Mouse (Mus musculus): ENCODE results near the gene Amotl2. TPM values are rescaled to one million over a fixed set of nuclear protein-coding genes. Genes with fewer than 3 reads are reported as not detected.
A peak's percentile ranks its signal among the peaks of the same experiment; 100 is the strongest.

The Amotl2 gene
- polyA plus RNA-seq, 1 experiment from 2014 or later = 49.1 TPM

DNA sequence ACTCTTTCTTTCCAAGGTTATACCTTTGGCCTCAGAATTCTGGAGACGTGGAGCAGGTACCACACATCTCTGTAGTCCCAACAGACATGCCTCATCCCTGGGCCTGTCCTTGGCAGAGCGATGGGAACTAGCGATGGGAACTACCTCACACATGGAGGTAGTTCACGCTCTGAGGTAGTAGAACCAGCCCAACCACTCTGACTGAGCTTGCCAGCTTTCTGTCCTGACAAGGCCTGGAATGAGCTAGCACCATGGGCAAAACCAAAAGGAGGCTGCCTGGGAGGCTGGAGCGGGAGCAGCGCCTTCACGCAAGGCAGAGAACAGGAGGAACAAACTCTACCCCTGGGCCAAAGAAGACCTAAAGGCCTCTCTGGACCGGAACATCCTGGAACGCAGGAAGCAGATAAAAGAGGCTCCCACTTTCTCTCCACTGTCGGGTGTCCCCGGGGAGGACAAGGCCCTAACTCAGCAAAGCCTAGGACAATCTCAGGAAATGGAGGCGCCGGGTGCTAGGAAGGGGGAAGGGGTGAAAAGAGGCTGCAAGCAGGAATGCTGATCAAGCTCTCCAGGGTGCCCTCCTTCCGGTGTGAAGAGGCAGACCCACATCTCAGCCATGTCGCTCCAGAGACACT is 6.9 kb upstream of the Amotl2 start:
- H3K27ac ChIP-seq = no peak overlapping the region; the same call in 1 of the 2 replicates
- H3K27me3 ChIP-seq (ENCODE audit: low read depth, poor library complexity, severe bottlenecking) = no peaks in the 10 kb centered on the region
- no peaks in the 10 kb centered on the region for H3K9me3 ChIP-seq (replicated peaks)
- no peak for DNase-seq (ENCODE audit: low spot score)
- 62% methylated on average over 15 of the region's 15 CpGs for WGBS
- H3K4me1 ChIP-seq = peaks cover 21% of the 10 kb centered on the region
- no peaks in the 10 kb centered on the region for H3K36me3 ChIP-seq
- H3K4me3 ChIP-seq = no peak overlapping the region

DNA sequence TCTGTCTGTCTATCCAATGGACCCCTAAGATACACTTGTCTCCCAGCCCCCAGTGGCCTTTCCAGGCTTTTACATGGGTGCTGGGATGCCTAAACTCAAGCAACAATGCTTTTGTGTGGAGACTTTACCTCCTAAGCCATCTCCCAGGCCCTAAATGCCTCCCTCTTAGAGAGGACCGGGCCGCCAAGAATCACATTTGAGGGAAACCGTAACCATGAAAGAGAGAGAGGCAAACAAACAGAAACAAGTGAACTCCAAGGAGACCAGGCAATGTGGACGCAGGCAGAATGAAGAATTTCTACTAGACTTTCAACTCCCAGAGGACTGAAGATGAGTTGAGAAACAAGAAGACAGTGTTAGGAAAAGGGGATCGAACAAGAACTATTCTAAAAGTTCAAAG is 6.0 kb upstream of the Amotl2 start:
- Histone ChIP-seq H3K36me3 (no peaks in the 10 kb centered on the region), H3K4me3 (no peak overlapping the region), H3K27me3 (ENCODE audit: low read depth, poor library complexity, severe bottlenecking) (0 out of 2 replicates have a peak, but pooled peaks cover 3% of the 10 kb centered on the region), H3K9me3 (replicated peaks) (no peaks in the 10 kb centered on the region), H3K27ac (no peak overlapping the region), H3K4me1 (peaks cover 30% of the 10 kb centered on the region)
- DNase-seq (ENCODE audit: low spot score) = no peak
- 77% methylated on average over 5 of the region's 5 CpGs for WGBS

DNA sequence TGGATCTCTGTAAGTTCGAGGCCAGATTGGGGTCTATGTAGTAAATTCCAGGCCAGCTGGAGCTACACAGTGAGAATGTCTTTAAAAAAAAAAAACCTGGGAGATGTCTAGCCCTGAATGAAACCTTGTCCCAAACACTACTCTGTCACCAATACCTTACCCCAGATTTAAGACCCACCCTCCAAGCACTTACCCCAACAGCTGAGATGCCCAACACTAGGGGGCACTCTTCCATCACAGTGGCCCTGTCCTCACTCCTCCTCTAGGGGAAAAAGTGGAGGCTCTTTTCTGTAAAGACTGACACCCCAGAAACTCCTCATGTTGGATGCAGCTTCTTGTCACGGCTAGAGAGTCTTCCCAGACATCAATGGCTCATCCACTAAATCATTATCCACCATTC is 2.7 kb upstream of the Amotl2 start:
- Histone ChIP-seq H3K36me3 (no peaks in the 10 kb centered on the region), H3K9me3 (replicated peaks) (no peaks in the 10 kb centered on the region), H3K4me3 (no peak overlapping the region), H3K27ac (no peak overlapping the region), H3K27me3 (ENCODE audit: low read depth, poor library complexity, severe bottlenecking) (0 out of 2 replicates have a peak, but pooled peaks cover 6% of the 10 kb centered on the region), H3K4me1 (peaks cover 56% of the 10 kb centered on the region)
- 39% methylated on average over 2 of the region's 2 CpGs for WGBS
- peak; percentile 57 for DNase-seq (ENCODE audit: low spot score)

DNA sequence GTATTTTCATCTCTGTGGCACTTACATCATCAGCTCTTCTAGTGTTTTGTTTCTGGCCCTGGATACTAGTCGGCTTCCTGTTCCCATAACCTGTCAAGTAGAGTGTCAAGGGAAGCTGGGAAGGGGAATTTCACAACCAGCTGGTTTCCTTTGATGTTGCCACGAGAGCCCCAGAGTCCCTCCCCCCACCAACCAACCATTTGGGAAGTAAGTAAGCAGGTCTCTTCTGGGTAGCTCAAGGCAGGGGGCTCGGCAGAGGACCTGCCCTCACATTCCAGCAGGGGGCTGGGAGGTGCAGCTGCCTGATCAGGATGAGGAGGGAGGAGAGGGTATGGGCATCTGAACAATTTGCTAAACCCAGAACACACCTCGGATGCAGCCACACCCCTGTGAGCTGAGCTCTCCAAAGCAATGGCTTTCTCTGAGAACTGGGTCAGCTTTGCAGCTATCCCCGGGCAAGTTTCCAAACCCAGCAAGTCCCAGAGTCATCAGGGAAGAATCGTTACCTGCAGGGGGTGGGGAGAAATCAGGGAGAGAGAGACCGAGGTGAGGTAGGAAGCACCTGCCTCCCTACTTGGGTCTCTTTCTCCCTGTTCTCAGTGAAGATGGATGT is 1.5 kb upstream of the Amotl2 start:
- Histone ChIP-seq H3K9me3 (replicated peaks) (no peaks in the 10 kb centered on the region), H3K27me3 (ENCODE audit: low read depth, poor library complexity, severe bottlenecking) (0 out of 2 replicates have a peak, but pooled peaks cover 6% of the 10 kb centered on the region), H3K36me3 (peaks cover 3% of the 10 kb centered on the region), H3K4me3 (peak overlapping the region; percentile 16; the same call in 1 of the 2 replicates), H3K4me1 (peaks cover 63% of the 10 kb centered on the region), H3K27ac (peak overlapping the region; percentile 50)
- DNase-seq (ENCODE audit: low spot score) = peak; percentile 52
- 2% methylated on average over 7 of the region's 7 CpGs for WGBS

DNA sequence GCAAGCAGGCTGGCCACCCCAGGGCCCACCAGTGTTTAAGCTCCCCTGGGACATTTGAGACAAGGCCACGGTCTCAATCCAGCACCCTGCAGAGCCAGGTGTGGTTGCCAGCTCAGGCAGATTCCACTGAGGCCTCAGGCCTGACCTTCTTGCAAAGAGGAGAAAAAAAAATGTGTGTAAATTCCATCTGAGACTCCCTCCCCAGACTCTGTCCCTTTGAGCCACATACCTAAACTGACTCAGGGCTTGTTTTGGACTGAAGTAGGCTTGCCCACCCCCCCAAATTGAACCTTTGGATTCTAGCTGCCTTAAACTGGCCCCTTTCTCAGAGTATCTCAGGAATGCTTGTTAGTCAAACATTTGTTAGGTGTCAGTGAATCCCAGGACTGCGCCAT is 969 bp upstream of the Amotl2 start:
- DNase-seq (ENCODE audit: low spot score) = no peak

DNA sequence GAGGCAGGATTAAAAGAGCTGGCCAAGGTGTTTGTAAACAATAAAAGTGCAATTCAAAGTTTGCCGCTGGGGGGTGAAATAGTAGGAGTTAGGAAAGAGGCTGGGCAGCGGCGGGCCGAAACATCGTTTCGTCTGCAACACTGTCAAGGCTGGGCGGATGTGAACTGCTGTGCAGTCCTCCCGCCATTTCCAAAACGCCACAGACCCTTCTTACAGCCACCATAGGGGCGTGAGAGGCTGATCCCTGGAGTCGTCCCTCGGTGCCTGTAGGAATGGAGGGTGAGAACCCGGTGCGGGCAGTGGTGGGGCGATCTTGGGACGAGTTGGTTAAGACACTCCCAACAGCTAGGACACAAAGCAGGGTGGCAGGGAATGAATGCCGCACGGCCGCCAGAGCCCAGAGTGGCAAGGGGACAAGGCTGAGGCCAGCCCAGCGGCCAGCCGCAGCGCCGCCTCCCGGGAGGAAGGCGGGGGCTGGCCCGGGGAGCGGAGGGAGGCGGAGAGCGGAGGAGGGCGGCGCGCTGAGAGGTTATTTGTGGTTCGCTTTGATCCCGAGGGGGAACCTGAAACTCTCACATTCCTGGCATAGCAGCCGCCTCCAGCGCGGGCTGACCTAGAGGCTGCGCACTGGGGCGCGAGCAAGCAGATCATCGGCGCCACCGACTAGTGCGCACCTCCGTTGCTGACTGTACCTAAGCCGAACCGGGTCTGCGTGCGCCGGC is 853 bp downstream of the Amotl2 start:
- peaks cover 78% of the 10 kb centered on the region for H3K4me1 ChIP-seq
- H3K36me3 ChIP-seq = peaks cover 26% of the 10 kb centered on the region
- peak; percentile 96 for DNase-seq (ENCODE audit: low spot score)
- H3K27ac ChIP-seq = peak overlapping the region; percentile 99
- peak overlapping the region; percentile 96 for H3K4me3 ChIP-seq
- no peaks in the 10 kb centered on the region for H3K9me3 ChIP-seq (replicated peaks)
- under 1% methylated on average over 50 of the region's 50 CpGs for WGBS
- 0 out of 2 replicates have a peak, but pooled peaks cover 6% of the 10 kb centered on the region for H3K27me3 ChIP-seq (ENCODE audit: low read depth, poor library complexity, severe bottlenecking)

More for the DNA sequence above, 969 bp upstream of the Amotl2 start:
- H3K4me3 ChIP-seq = no peak overlapping the region
- H3K27ac ChIP-seq = peak overlapping the region; percentile 50
- H3K9me3 ChIP-seq (replicated peaks) = no peaks in the 10 kb centered on the region
- 0 out of 2 replicates have a peak, but pooled peaks cover 6% of the 10 kb centered on the region for H3K27me3 ChIP-seq (ENCODE audit: low read depth, poor library complexity, severe bottlenecking)
- peaks cover 8% of the 10 kb centered on the region for H3K36me3 ChIP-seq
- WGBS = 29% methylated on average over 2 of the region's 2 CpGs
- peaks cover 67% of the 10 kb centered on the region for H3K4me1 ChIP-seq

DNA sequence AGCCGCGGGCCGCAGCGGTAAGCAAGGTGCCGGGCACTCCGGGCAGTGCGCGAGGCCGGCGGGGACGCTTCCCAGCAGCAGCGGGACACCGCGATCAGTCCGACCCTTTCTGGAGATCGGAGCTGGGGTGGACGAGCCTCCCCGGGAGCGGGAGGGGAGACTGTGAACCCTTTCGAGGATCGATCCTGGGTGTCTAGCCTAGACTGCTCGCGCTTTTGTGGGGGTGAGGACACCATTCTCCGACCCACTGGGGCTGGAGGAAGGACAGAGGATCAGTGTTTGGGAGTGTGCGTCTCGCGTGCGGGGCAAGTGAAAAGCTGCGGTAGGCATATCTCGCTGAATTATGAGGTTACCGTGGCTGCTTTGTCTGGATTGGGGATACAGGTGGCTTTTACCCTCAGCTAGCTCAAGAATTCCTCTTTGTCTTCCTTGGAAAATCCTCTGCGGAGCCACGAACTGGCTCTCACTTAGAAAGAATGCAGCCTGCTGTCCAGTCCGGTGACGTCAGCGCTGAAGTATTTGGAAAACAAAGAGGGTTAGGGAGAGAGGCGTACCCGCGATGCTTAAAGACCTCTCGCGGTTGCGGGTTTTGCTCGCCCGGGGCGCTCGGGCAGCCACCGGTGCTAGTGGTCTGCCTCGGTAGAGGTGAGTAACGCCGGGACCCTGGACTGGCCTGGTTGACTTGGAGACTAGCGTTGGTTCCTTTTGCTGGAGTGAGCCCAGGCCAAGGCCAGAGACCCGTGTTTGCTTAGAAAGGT is 1.6 kb downstream of the Amotl2 start:
- Histone ChIP-seq H3K4me1 (peaks cover 86% of the 10 kb centered on the region), H3K36me3 (peaks cover 34% of the 10 kb centered on the region), H3K27ac (peak overlapping the region; percentile 99), H3K9me3 (replicated peaks) (no peaks in the 10 kb centered on the region), H3K27me3 (ENCODE audit: low read depth, poor library complexity, severe bottlenecking) (0 out of 2 replicates have a peak, but pooled peaks cover 6% of the 10 kb centered on the region), H3K4me3 (peak overlapping the region; percentile 96)
- WGBS = under 1% methylated on average over 52 of the region's 52 CpGs
- DNase-seq (ENCODE audit: low spot score) = peak; percentile 88

DNA sequence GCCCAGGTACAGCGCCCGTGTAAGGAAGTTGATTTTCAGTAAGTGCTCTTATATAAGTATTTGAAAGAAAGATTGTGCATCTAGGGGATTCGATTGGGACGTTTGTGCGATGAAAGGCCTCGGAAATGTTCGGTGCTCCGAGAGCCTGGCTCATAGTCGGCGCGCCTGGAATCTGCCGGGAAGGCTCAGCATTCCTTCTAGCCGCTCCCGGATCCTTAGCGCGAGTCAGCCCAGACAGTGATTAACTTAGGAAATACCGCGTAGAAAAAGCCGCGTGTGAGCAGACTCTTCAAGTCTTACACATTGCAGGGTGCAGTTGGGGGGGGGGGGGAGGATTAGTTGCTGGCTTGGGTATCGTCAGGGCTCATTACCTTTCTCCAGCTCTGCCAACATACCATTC is 2.2 kb downstream of the Amotl2 start:
- H3K27me3 ChIP-seq (ENCODE audit: low read depth, poor library complexity, severe bottlenecking) = 0 out of 2 replicates have a peak, but pooled peaks cover 6% of the 10 kb centered on the region
- peak overlapping the region; percentile 99 for H3K27ac ChIP-seq
- WGBS = 0% methylated on average over 21 of the region's 21 CpGs
- H3K9me3 ChIP-seq (replicated peaks) = no peaks in the 10 kb centered on the region
- DNase-seq (ENCODE audit: low spot score) = no peak
- peaks cover 92% of the 10 kb centered on the region for H3K4me1 ChIP-seq
- peaks cover 40% of the 10 kb centered on the region for H3K36me3 ChIP-seq
- peak overlapping the region; percentile 96 for H3K4me3 ChIP-seq

DNA sequence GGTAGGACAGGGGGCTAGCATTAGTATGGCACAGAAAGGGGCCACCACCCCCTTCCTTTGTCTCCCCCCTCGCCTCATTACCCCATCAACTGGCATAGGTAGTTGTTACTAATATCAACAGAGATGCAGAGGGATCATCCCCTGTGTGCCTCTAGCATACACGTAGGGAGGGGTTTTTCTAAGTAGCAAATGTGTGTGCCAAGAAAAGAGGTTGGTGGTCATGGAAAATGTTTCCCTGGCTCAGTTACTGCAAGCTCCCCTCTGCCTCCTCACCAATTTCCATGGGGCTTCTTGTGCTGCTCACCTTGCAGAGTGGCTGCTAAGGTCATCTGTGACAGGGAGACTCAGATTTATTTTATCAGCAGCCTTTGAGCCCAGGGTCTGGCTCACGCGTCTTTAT is 2.6 kb downstream of the Amotl2 start:
- WGBS = 8% methylated on average over 4 of the region's 4 CpGs
- H3K9me3 ChIP-seq (replicated peaks) = no peaks in the 10 kb centered on the region
- DNase-seq (ENCODE audit: low spot score) = peak; percentile 47
- peak overlapping the region; percentile 99 for H3K27ac ChIP-seq
- peaks cover 44% of the 10 kb centered on the region for H3K36me3 ChIP-seq
- H3K4me1 ChIP-seq = peaks cover 93% of the 10 kb centered on the region
- peak overlapping the region; percentile 96 for H3K4me3 ChIP-seq
- 0 out of 2 replicates have a peak, but pooled peaks cover 6% of the 10 kb centered on the region for H3K27me3 ChIP-seq (ENCODE audit: low read depth, poor library complexity, severe bottlenecking)

DNA sequence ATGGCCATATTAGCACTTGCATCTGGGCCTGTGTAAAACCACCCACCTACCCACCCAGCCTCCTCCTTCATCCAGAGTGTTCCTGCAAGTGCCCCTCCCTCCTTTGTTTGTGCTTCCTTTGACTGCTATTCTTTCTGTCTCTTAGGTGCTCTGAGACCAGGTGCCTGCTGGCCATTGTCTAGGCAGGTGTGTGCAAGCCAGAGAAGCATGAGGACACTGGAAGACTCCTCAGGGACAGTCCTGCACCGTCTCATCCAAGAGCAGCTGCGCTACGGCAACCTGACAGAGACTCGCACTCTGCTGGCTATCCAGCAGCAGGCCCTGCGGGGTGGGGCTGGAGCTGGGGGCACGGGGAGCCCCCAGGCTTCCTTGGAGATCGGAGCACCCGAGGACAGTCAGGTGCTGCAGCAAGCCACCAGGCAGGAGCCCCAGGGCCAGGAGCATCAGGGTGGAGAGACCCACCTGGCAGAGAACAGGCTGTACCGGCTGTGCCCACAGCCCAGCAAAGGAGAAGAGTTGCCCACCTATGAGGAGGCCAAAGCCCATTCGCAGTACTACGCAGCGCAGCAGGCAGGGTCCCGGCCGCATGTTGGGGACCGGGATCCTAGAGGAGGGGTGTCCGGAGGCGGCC is 3.6 kb downstream of the Amotl2 start:
- peaks cover 93% of the 10 kb centered on the region for H3K4me1 ChIP-seq
- 83% methylated on average over 17 of the region's 17 CpGs for WGBS
- H3K27ac ChIP-seq = peak overlapping the region; percentile 37; the same call in 1 of the 2 replicates

DNA sequence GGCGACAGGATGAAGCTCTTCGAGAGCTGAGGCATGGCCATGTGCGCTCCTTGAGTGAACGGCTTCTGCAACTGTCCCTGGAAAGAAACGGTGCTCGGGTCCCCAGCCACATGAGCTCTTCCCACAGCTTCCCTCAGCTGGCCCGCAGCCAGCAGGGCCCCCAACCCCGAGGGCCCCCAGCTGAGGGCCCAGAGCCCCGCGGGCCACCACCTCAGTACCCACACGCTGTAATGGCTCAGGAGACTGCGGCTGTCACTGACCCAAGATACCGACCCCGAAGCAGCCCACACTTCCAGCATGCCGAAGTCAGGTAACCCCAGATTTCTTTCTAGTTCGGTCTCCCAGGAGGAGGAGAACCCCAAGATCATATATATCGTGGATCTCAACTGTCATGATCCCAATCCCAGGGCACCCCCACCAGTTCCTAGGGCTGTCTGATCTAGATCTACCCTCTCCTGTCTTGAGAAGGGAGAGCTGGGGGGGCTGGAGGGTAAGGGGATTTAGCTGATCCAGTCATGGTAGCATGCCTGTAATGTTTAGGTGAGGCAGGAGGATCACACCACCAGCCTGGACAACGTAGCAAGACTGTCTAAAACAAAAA is 4.2 kb downstream of the Amotl2 start:
- WGBS = 84% methylated on average over 18 of the region's 18 CpGs
- peak overlapping the region; percentile 37; the same call in 1 of the 2 replicates for H3K27ac ChIP-seq
- H3K4me1 ChIP-seq = peaks cover 93% of the 10 kb centered on the region
- peaks cover 60% of the 10 kb centered on the region for H3K36me3 ChIP-seq
- no peak for DNase-seq (ENCODE audit: low spot score)
- no peaks in the 10 kb centered on the region for H3K9me3 ChIP-seq (replicated peaks)
- peak overlapping the region; percentile 96 for H3K4me3 ChIP-seq
- H3K27me3 ChIP-seq (ENCODE audit: low read depth, poor library complexity, severe bottlenecking) = 0 out of 2 replicates have a peak, but pooled peaks cover 1% of the 10 kb centered on the region

More for the DNA sequence above, 3.6 kb downstream of the Amotl2 start:
- no peak for DNase-seq (ENCODE audit: low spot score)
- peaks cover 54% of the 10 kb centered on the region for H3K36me3 ChIP-seq
- no peaks in the 10 kb centered on the region for H3K9me3 ChIP-seq (replicated peaks)
- H3K27me3 ChIP-seq (ENCODE audit: low read depth, poor library complexity, severe bottlenecking) = 0 out of 2 replicates have a peak, but pooled peaks cover 6% of the 10 kb centered on the region
- H3K4me3 ChIP-seq = peak overlapping the region; percentile 96
